Mouse (Mus musculus) embryonic fibroblast, embryonic 13.5 days (primary cell): ENCODE data around the gene Rbms1.

Experiments
- CTCF ChIP-seq: IDR thresholded peaks from 2 replicates; pipeline ENCODE4 v1.5.1; 2011; ENCODE audit warnings: mild to moderate bottlenecking, control low read depth, low read length, moderate library complexity, borderline replicate concordance; ENCODE audit not compliant: insufficient read depth
- POLR2A ChIP-seq: IDR thresholded peaks from 2 replicates; pipeline ENCODE4 v1.6.1; 2011; ENCODE audit warnings: low read depth, mild to moderate bottlenecking, control low read depth, low read length, moderate library complexity

DNA sequence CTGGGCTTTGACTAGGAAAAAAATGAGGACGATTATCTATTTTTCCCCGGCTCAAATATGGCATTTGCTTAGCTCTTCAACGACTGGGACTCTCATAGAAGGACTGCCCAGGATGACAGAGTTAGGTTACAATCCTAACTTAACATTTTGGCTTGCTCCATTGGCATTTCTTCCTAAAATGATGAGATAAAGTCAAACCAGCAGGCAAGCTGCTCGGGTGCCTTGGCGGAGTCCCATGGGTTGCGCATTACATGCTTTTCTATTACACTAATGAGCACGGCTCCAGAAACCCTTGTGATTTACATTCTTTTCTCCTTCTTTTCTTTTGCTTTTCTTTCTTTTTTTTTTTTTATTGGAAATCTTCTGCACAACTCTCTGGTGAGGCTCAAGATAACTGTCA lies 128.7 kb downstream of the Rbms1 start:
- TF ChIP-seq POLR2A (no peak), CTCF (no peak)
